Mouse (Mus musculus) stomach, embryonic 15.5 days (tissue): Measurements from ENCODE around the gene Armcx2. TPM values are rescaled to one million over a fixed set of nuclear protein-coding genes. Genes with fewer than 3 reads are reported as not detected.
"Not testable (repeated sequence)": the region's sequence is repeated elsewhere in the genome, so short reads cannot be mapped to it uniquely, and the experiment has no call there.

Experiments
- ATAC-seq: fragments of 200-750 bp; cut with Nextera tagmentation; 2 replicates; pipeline ENCODE4 v1.8.0; 2017; ENCODE audit warnings: low read depth, moderate number of reproducible peaks, moderate TSS enrichment; ENCODE audit not compliant: insufficient read depth, low FRiP score
- H3K27ac ChIP-seq: fragments of 300-500 bp; sonication (generic); 2 replicates; pipeline ENCODE4 v1.5.1; 2015; ENCODE audit warnings: mild to moderate bottlenecking, inconsistent platforms
- H3K27me3 ChIP-seq: fragments of 300-500 bp; sonication (generic); replicated peaks from 2 replicates; pipeline ENCODE4 v1.6.1; 2015; ENCODE audit warnings: inconsistent platforms
- H3K36me3 ChIP-seq: fragments of 300-500 bp; sonication (generic); 2 replicates; pipeline ENCODE4 v1.6.1; 2015; ENCODE audit warnings: inconsistent platforms
- H3K4me1 ChIP-seq: fragments of 300-500 bp; sonication (generic); 2 replicates; pipeline ENCODE4 v1.6.1; 2015; ENCODE audit warnings: inconsistent platforms
- H3K4me2 ChIP-seq: fragments of 300-500 bp; sonication (generic); 2 replicates; pipeline ENCODE4 v1.6.1; 2015; ENCODE audit warnings: mild to moderate bottlenecking, inconsistent platforms
- H3K4me3 ChIP-seq: fragments of 300-500 bp; sonication (generic); replicated peaks from 2 replicates; pipeline ENCODE4 v1.5.1; 2015; ENCODE audit warnings: inconsistent platforms
- H3K9ac ChIP-seq: fragments of 300-500 bp; sonication (generic); 2 replicates; pipeline ENCODE4 v1.6.1; 2015; ENCODE audit warnings: inconsistent platforms
- H3K9me3 ChIP-seq: fragments of 300-500 bp; sonication (generic); 2 replicates; pipeline ENCODE4 v1.6.1; 2016; ENCODE audit warnings: inconsistent platforms
- WGBS: fragments of 180-500 bp; shearing (Covaris S2); methylation state at CpG from one replicate; pipeline ENCODE4 v1.1.7; 2015; 5-methylcytosine and 5-hydroxymethylcytosine counted together
- polyA plus RNA-seq: library from polyadenylated mRNA; unstranded; fragments of >200 nt; fragmentation: Nextera tagmentation; extraction: Ambion mirVana; gene quantifications from 2 replicates; pipeline ENCODE4 v1.2.1, GENCODE M21; 2015

Gene Armcx2
- polyA plus RNA-seq = 53.8 and 61.9 TPM in 2 replicates

GRCm38 (mm10) chrX:134808755-134809224, at the start of gene Armcx2:
TSS of gene Armcx2 (minus strand) at chrX:134809221.
- H3K9me3 ChIP-seq = no peaks in the 10 kb centered on the region
- H3K27me3 ChIP-seq = no peaks in the 10 kb centered on the region
- WGBS = 18% methylated on average over 16 of the region's 16 CpGs
- H3K9ac ChIP-seq = peak within 1 kb of the TSS; percentile 22; the same call in 1 of the 2 replicates
- peak; percentile 86 for ATAC-seq
- no peaks in the 10 kb centered on the region for H3K36me3 ChIP-seq
- H3K4me2 ChIP-seq = peak within 1 kb of the TSS; percentile 53
- H3K27ac ChIP-seq = peak within 1 kb of the TSS; percentile 63; the same call in 1 of the 2 replicates
- H3K4me1 ChIP-seq = no peaks in the 10 kb centered on the region
- peak within 1 kb of the TSS; percentile 54 for H3K4me3 ChIP-seq

GRCm38 (mm10) chrX:134849662-134850061, 40.6 kb upstream of the Armcx2 start:
- no peaks in the 10 kb centered on the region for H3K9me3 ChIP-seq
- no peaks in the 10 kb centered on the region for H3K4me1 ChIP-seq
- H3K4me2 ChIP-seq = no peak overlapping the region
- no peak overlapping the region for H3K9ac ChIP-seq
- no peaks in the 10 kb centered on the region for H3K36me3 ChIP-seq
- WGBS = 68% methylated on average over 4 of the region's 4 CpGs
- no peak for ATAC-seq
- 0 out of 2 replicates have a peak, but pooled peaks cover 3% of the 10 kb centered on the region for H3K27me3 ChIP-seq
- H3K4me3 ChIP-seq = no peak overlapping the region
- H3K27ac ChIP-seq = no peak overlapping the region

GRCm38 (mm10) chrX:134844424-134844823, 35.4 kb upstream of the Armcx2 start:
- Histone ChIP-seq H3K4me1 (no peaks in the 10 kb centered on the region), H3K9me3 (no peaks in the 10 kb centered on the region), H3K27me3 (no peaks in the 10 kb centered on the region), H3K27ac (no peak overlapping the region), H3K36me3 (no peaks in the 10 kb centered on the region), H3K4me2 (no peak overlapping the region), H3K9ac (no peak overlapping the region), H3K4me3 (no peak overlapping the region)
- no peak for ATAC-seq
- 57% methylated on average over 2 of the region's 2 CpGs for WGBS

GRCm38 (mm10) chrX:134830508-134830907, 21.5 kb upstream of the Armcx2 start:
- no peaks in the 10 kb centered on the region for H3K4me1 ChIP-seq
- H3K4me2 ChIP-seq = no peak overlapping the region
- H3K27ac ChIP-seq = no peak overlapping the region
- H3K9ac ChIP-seq = no peak overlapping the region
- no peak for ATAC-seq
- H3K4me3 ChIP-seq = no peak overlapping the region
- no peaks in the 10 kb centered on the region for H3K36me3 ChIP-seq
- 52% methylated on average over 3 of the region's 3 CpGs for WGBS
- no peaks in the 10 kb centered on the region for H3K27me3 ChIP-seq
- H3K9me3 ChIP-seq = no peaks in the 10 kb centered on the region

- Histone ChIP-seq H3K4me2 (peak overlapping the region; percentile 53), H3K4me3 (peak overlapping the region; percentile 54), H3K36me3 (no peaks in the 10 kb centered on the region), H3K9ac (peak overlapping the region; percentile 22; the same call in 1 of the 2 replicates), H3K27me3 (no peaks in the 10 kb centered on the region), H3K9me3 (no peaks in the 10 kb centered on the region), H3K4me1 (no peaks in the 10 kb centered on the region), H3K27ac (peak overlapping the region; percentile 63; the same call in 1 of the 2 replicates)
- peak; percentile 76 for ATAC-seq
- 14% methylated on average over 28 of the region's 28 CpGs for WGBS
Measured at GRCm38 (mm10) chrX:134807833-134808754, 927 bp downstream of the Armcx2 start.

GRCm38 (mm10) chrX:134787728-134788127, 21.3 kb downstream of the Armcx2 start:
- Histone ChIP-seq H3K36me3 (no peaks in the 10 kb centered on the region), H3K4me3 (no peak overlapping the region), H3K9ac (no peak overlapping the region), H3K27ac (no peak overlapping the region), H3K4me1 (no peaks in the 10 kb centered on the region), H3K9me3 (no peaks in the 10 kb centered on the region), H3K27me3 (no peaks in the 10 kb centered on the region), H3K4me2 (no peak overlapping the region)
- WGBS = 67% methylated on average over 4 of the region's 4 CpGs
- no peak for ATAC-seq

- WGBS = 39% methylated on average over 3 of the region's 4 CpGs
- not testable (repeated sequence) for H3K36me3 ChIP-seq, H3K27ac ChIP-seq, H3K4me2 ChIP-seq, H3K27me3 ChIP-seq, H3K9me3 ChIP-seq, H3K9ac ChIP-seq, H3K4me1 ChIP-seq, H3K4me3 ChIP-seq
- ATAC-seq = peak; percentile 66
Measured at GRCm38 (mm10) chrX:134763428-134764198, 45.4 kb downstream of the Armcx2 start.

- Histone ChIP-seq H3K4me3 (peak overlapping the region; percentile 49), H3K4me1 (no peaks in the 10 kb centered on the region), H3K9me3 (no peaks in the 10 kb centered on the region), H3K36me3 (no peaks in the 10 kb centered on the region), H3K27ac (peak overlapping the region; percentile 55; the same call in 1 of the 2 replicates), H3K4me2 (peak overlapping the region; percentile 48), H3K9ac (peak overlapping the region; percentile 33; the same call in 1 of the 2 replicates), H3K27me3 (no peaks in the 10 kb centered on the region)
- WGBS = 25% methylated on average over 12 of the region's 13 CpGs
- ATAC-seq = 0 out of 2 replicates have a peak, but pooled peaks have one; percentile 37
Measured at GRCm38 (mm10) chrX:134757293-134757995, 51.6 kb downstream of the Armcx2 start.

GRCm38 (mm10) chrX:134756434-134757292, 52.4 kb downstream of the Armcx2 start, which contains the start of gene Armcx3:
TSS of gene Armcx3 (plus strand) at chrX:134756595.
- peak within 1 kb of the TSS; percentile 55 for H3K27ac ChIP-seq
- peak within 1 kb of the TSS; percentile 49 for H3K4me3 ChIP-seq
- WGBS = 24% methylated on average over 46 of the region's 46 CpGs
- H3K9ac ChIP-seq = peak within 1 kb of the TSS; percentile 33
- no peaks in the 10 kb centered on the region for H3K36me3 ChIP-seq
- no peaks in the 10 kb centered on the region for H3K4me1 ChIP-seq
- H3K27me3 ChIP-seq = no peaks in the 10 kb centered on the region
- peak; percentile 93 for ATAC-seq
- peak within 1 kb of the TSS; percentile 48 for H3K4me2 ChIP-seq
- no peaks in the 10 kb centered on the region for H3K9me3 ChIP-seq
